Mouse (Mus musculus): ENCODE measurements at regions not wholly inside any gene's neighbourhood (a gene's known extent, or its start where the extent isn't known, plus 50 kb on each side); places are given as distances from the start of the nearest gene placed in this dataset.
A peak's percentile ranks its signal among the peaks of the same experiment; 100 is the strongest.

DNA sequence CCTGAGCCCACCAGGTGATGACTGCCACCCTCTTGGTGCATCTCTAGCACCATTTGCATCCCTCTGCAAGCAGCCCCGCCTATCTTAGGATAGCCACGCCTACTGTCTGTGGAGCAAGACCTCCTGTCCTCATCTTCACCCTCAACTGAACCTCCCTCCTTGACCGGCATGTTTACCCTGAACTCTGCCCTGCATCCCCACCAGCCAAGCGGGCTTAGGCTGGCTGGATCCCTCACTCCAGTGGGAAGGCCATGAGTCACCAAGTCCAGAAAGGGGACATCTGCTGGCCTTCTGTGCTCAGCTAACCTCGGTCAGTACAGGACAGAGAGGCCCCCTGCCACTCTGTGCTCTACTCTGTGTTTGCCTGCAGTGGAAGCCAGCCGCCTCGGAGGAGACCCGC lies 96.0 kb upstream of the Wnt4 start:
- TF ChIP-seq CTCF (IDR thresholded peaks at IDR 0.05), result no peak
- Histone ChIP-seq H3K27ac (ENCODE audit: low read depth, low read length) (no peak overlapping the region), H3K27me3 (ENCODE audit: insufficient read depth, low read length) (no peaks in the 10 kb centered on the region), H3K9me3 (ENCODE audit: low read length) (no peaks in the 10 kb centered on the region), H3K4me1 (ENCODE audit: insufficient read depth, low read length) (no peaks in the 10 kb centered on the region), H3K36me3 (ENCODE audit: insufficient read depth, low read length) (no peaks in the 10 kb centered on the region), H3K4me2 (ENCODE audit: low read depth, low read length, poor library complexity, severe bottlenecking) (no peak overlapping the region), H3K4me3 (ENCODE audit: low read depth, low read length) (no peak overlapping the region), H3K9ac (replicated peaks; ENCODE audit: low read length, poor library complexity, severe bottlenecking) (no peak overlapping the region)
- 70% methylated on average over 8 of the region's 8 CpGs for WGBS
- no peak for DNase-seq (ENCODE audit: low spot score)
- no peak for ATAC-seq (ENCODE audit: low FRiP score)

DNA sequence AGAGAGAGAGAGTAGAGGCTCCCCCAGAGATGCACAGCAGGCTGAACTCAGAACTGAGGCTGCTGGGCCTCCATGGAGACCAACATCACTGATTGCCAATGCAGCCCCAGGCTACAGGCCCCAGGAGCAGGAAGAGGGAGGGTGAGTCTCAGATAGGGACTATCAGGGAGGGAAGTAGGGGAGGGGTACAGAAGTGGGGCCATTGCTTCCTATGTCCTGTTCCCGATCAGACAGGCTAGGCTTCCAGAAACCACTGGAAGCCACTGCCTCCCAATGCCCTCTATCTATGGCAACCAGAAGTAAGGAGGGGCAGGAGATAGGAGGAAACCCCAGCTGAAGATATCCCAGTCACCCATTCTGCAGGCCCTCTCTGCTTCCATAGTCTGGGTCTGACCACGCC lies 97.2 kb upstream of the Wnt4 start:
- 80% methylated on average over 2 of the region's 2 CpGs for WGBS
- Histone ChIP-seq H3K4me3 (ENCODE audit: low read depth, low read length) (no peak overlapping the region), H3K4me2 (ENCODE audit: low read depth, low read length, poor library complexity, severe bottlenecking) (no peak overlapping the region), H3K27me3 (ENCODE audit: insufficient read depth, low read length) (no peaks in the 10 kb centered on the region), H3K36me3 (ENCODE audit: insufficient read depth, low read length) (no peaks in the 10 kb centered on the region), H3K9ac (replicated peaks; ENCODE audit: low read length, poor library complexity, severe bottlenecking) (no peak overlapping the region), H3K4me1 (ENCODE audit: insufficient read depth, low read length) (no peaks in the 10 kb centered on the region), H3K27ac (ENCODE audit: low read depth, low read length) (no peak overlapping the region), H3K9me3 (ENCODE audit: low read length) (no peaks in the 10 kb centered on the region)
- TF ChIP-seq CTCF (IDR thresholded peaks at IDR 0.05), result no peak
- DNase-seq (ENCODE audit: low spot score) (no peak), ATAC-seq (ENCODE audit: low FRiP score) (no peak)

DNA sequence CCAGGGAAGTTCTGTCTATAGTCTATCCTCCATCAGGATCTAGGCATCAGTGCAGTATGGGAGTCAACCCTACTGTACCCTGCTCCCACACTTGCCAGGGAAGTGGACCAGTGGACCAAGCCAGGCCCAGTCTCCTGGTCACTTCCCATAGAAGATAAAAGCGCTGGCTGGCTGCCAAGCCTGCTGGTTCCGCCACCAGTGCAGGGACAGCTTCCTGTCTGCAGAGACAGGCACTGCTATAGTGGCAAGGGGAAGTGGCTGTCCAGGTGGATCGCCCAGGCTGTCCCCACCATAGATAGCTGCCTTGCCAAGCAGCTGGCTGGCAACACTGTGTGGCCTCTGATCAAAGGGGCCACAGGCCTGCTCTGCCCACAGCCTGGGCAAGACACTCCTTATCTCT lies 98.5 kb upstream of the Wnt4 start:
- H3K4me1 ChIP-seq (ENCODE audit: insufficient read depth, low read length), result no peaks in the 10 kb centered on the region
- no peak overlapping the region for H3K27ac ChIP-seq (ENCODE audit: low read depth, low read length)
- no peak overlapping the region for H3K9ac ChIP-seq (replicated peaks; ENCODE audit: low read length, poor library complexity, severe bottlenecking)
- no peak for TF ChIP-seq CTCF (IDR thresholded peaks at IDR 0.05)
- H3K4me2 ChIP-seq (ENCODE audit: low read depth, low read length, poor library complexity, severe bottlenecking), result no peak overlapping the region
- H3K9me3 ChIP-seq (ENCODE audit: low read length), result no peaks in the 10 kb centered on the region
- ATAC-seq (ENCODE audit: low FRiP score), result no peak
- DNase-seq (ENCODE audit: low spot score), result peak; percentile 54
- 66% methylated on average over 3 of the region's 3 CpGs for WGBS
- H3K36me3 ChIP-seq (ENCODE audit: insufficient read depth, low read length), result no peaks in the 10 kb centered on the region
- no peaks in the 10 kb centered on the region for H3K27me3 ChIP-seq (ENCODE audit: insufficient read depth, low read length)
- H3K4me3 ChIP-seq (ENCODE audit: low read depth, low read length), result no peak overlapping the region

DNA sequence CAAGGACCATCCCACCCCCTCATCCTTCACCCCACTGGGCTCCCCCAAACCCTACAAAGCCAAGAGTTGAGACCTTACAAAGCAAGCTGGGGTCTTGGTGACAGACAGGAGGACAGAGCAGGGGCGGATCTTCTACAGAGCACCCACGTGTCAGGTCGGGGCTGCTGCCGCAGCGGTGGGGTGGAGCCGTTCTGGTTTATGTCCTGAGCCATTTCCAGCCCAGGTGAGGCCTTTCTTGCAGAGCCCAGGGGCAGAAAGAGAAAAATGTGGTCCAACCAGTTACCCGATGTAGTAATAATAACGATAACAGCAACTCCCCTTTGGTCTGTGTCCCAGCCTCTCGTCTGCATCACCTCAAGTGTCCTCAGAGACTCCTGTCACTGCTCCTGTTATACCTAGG lies 112.4 kb upstream of the Wnt4 start:
- Histone ChIP-seq H3K4me3 (ENCODE audit: low read depth, low read length) (peak overlapping the region; percentile 18; the same call in 1 of the 2 replicates), H3K27me3 (ENCODE audit: insufficient read depth, low read length) (no peaks in the 10 kb centered on the region), H3K9ac (replicated peaks; ENCODE audit: low read length, poor library complexity, severe bottlenecking) (peak overlapping the region; percentile 44; the same call in 1 of the 2 replicates), H3K9me3 (ENCODE audit: low read length) (no peaks in the 10 kb centered on the region), H3K36me3 (ENCODE audit: insufficient read depth, low read length) (no peaks in the 10 kb centered on the region), H3K4me2 (ENCODE audit: low read depth, low read length, poor library complexity, severe bottlenecking) (peak overlapping the region; percentile 39), H3K4me1 (ENCODE audit: insufficient read depth, low read length) (no peaks in the 10 kb centered on the region), H3K27ac (ENCODE audit: low read depth, low read length) (no peak overlapping the region)
- TF ChIP-seq CTCF (IDR thresholded peaks at IDR 0.05), result no peak
- 29% methylated on average over 9 of the region's 9 CpGs for WGBS
- ATAC-seq (ENCODE audit: low FRiP score) (no peak), DNase-seq (ENCODE audit: low spot score) (no peak)

DNA sequence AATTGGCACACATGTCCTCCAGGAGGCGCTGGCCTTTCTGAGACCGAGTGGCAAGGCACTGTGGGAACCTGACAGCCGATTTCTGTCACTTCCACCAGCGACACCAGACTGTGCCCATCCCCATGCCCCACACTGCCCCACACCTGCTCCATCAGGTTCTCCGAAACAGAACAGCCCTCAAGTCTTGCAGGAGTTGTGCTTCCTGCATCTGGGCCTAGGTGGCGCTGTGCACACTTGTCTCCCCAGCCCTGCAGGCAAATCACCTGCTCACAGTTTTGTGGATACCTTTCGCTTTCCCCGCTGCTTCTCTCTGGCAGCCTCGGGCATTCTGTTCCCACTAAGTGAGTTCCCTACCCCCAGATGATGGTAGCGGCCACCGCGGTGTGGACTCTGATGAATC lies 112.9 kb upstream of the Wnt4 start:
- DNase-seq (ENCODE audit: low spot score) (peak; percentile 75), ATAC-seq (ENCODE audit: low FRiP score) (peak; percentile 38; the same call in 1 of the 2 replicates)
- Histone ChIP-seq H3K4me1 (ENCODE audit: insufficient read depth, low read length) (no peaks in the 10 kb centered on the region), H3K4me2 (ENCODE audit: low read depth, low read length, poor library complexity, severe bottlenecking) (peak overlapping the region; percentile 39), H3K9ac (replicated peaks; ENCODE audit: low read length, poor library complexity, severe bottlenecking) (peak overlapping the region; percentile 44; the same call in 1 of the 2 replicates), H3K9me3 (ENCODE audit: low read length) (no peaks in the 10 kb centered on the region), H3K27ac (ENCODE audit: low read depth, low read length) (no peak overlapping the region), H3K4me3 (ENCODE audit: low read depth, low read length) (peak overlapping the region; percentile 18; the same call in 1 of the 2 replicates), H3K36me3 (ENCODE audit: insufficient read depth, low read length) (no peaks in the 10 kb centered on the region), H3K27me3 (ENCODE audit: insufficient read depth, low read length) (no peaks in the 10 kb centered on the region)
- peak; percentile 89 for TF ChIP-seq CTCF (IDR thresholded peaks at IDR 0.05)
- 4% methylated on average over 12 of the region's 12 CpGs for WGBS

DNA sequence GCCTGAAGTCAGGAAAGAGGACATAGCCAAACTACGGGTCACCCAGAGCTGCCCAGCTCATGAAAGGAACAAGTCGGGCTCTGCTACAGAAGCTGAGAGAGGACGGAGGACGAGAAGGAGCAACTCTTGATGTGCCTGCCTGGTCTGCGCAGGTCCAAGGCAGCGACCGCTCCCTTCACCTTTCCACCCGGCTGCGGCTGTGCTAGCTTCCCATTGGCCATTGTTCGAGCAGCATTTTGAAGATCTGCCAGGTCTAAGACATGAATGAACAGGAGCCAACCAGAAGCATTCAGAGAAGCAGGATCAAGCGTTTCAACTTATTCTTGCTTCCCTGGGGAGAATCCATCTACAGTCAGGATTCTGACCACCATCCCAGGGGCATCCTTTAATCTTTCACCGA lies 113.3 kb upstream of the Wnt4 start:
- Histone ChIP-seq H3K27ac (ENCODE audit: low read depth, low read length) (no peak overlapping the region), H3K9ac (replicated peaks; ENCODE audit: low read length, poor library complexity, severe bottlenecking) (no peak overlapping the region), H3K36me3 (ENCODE audit: insufficient read depth, low read length) (no peaks in the 10 kb centered on the region), H3K9me3 (ENCODE audit: low read length) (no peaks in the 10 kb centered on the region), H3K27me3 (ENCODE audit: insufficient read depth, low read length) (no peaks in the 10 kb centered on the region), H3K4me1 (ENCODE audit: insufficient read depth, low read length) (no peaks in the 10 kb centered on the region), H3K4me3 (ENCODE audit: low read depth, low read length) (no peak overlapping the region), H3K4me2 (ENCODE audit: low read depth, low read length, poor library complexity, severe bottlenecking) (no peak overlapping the region)
- DNase-seq (ENCODE audit: low spot score) (no peak), ATAC-seq (ENCODE audit: low FRiP score) (no peak)
- no peak for TF ChIP-seq CTCF (IDR thresholded peaks at IDR 0.05)
- 60% methylated on average over 12 of the region's 12 CpGs for WGBS
